Mouse (Mus musculus) myocyte (in vitro differentiated cells): ENCODE data around the gene Foxn4. TPM values are rescaled to one million over a fixed set of nuclear protein-coding genes. Genes with fewer than 3 reads are reported as not detected.
A peak's percentile ranks its signal among the peaks of the same experiment; 100 is the strongest.

Source experiments
- H3K27me3 ChIP-seq: one replicate; pipeline ENCODE4 v1.6.1; 2011; ENCODE audit not compliant: control insufficient read depth, insufficient read depth, insufficient read length
- H3K36me3 ChIP-seq: one replicate; pipeline ENCODE4 v1.6.1; 2011; ENCODE audit not compliant: control insufficient read depth, insufficient read depth
- H3K4me2 ChIP-seq: one replicate; pipeline ENCODE4 v1.6.1; 2011; ENCODE audit warnings: low read depth, control low read depth
- H3K4me3 ChIP-seq: one replicate; pipeline ENCODE4 v1.5.1; 2011; ENCODE audit warnings: mild to moderate bottlenecking, control low read depth, moderate library complexity
- H3K79me2 ChIP-seq: one replicate; pipeline ENCODE4 v1.6.1; 2011; ENCODE audit not compliant: control insufficient read depth, insufficient read depth
- H3ac ChIP-seq: one replicate; pipeline ENCODE4 v1.6.1; 2011; ENCODE audit not compliant: control insufficient read depth, insufficient read length
- CEBPB ChIP-seq: IDR thresholded peaks from 2 replicates; pipeline ENCODE4 v1.6.1; 2011; ENCODE audit warnings: mild to moderate bottlenecking, moderate library complexity; ENCODE audit not compliant: poor library complexity, insufficient read depth, severe bottlenecking
- E2F4 ChIP-seq: IDR thresholded peaks from one replicate; pipeline ENCODE4 v1.6.1; 2011; ENCODE audit warnings: mild to moderate bottlenecking, control low read depth, moderate library complexity; ENCODE audit not compliant: insufficient read depth
- MAX ChIP-seq: IDR thresholded peaks from one replicate; pipeline ENCODE4 v1.6.1; 2011; ENCODE audit warnings: low read depth, mild to moderate bottlenecking, control low read depth
- MYOD1 ChIP-seq, 3 experiments: IDR thresholded peaks; one replicate each; pipeline ENCODE4 v1.6.1; 2011; ENCODE audit warnings: control low read depth in 2 of 3, low read depth in 2 of 3, mild to moderate bottlenecking in 2 of 3, moderate library complexity in 1 of 3; ENCODE audit not compliant: insufficient read length in 2 of 3, control insufficient read depth in 1 of 3
- MYOG ChIP-seq, 3 experiments: IDR thresholded peaks; one replicate each; pipeline ENCODE4 v1.6.1; 2011; ENCODE audit warnings: control low read depth in 2 of 3, low read depth in 2 of 3, mild to moderate bottlenecking in 2 of 3; ENCODE audit not compliant: insufficient read length in 2 of 3, control insufficient read depth in 1 of 3, insufficient read depth in 1 of 3
- POLR2A ChIP-seq: IDR thresholded peaks from one replicate; pipeline ENCODE4 v1.6.1; 2011; ENCODE audit warnings: low read depth, mild to moderate bottlenecking, control low read depth, moderate library complexity; ENCODE audit not compliant: insufficient read length
- POLR2AphosphoS2 ChIP-seq: IDR thresholded peaks from one replicate; pipeline ENCODE4 v1.6.1; 2011; ENCODE audit warnings: low read depth, control low read depth; ENCODE audit not compliant: insufficient read length
- REST ChIP-seq: IDR thresholded peaks from one replicate; pipeline ENCODE4 v1.6.1; 2011; ENCODE audit warnings: mild to moderate bottlenecking, control low read depth, moderate library complexity; ENCODE audit not compliant: insufficient read depth, insufficient read length
- SRF ChIP-seq: IDR thresholded peaks from one replicate; pipeline ENCODE4 v1.6.1; 2011; ENCODE audit warnings: low read depth; ENCODE audit not compliant: control insufficient read depth, insufficient read length
- TCF12 ChIP-seq: IDR thresholded peaks from one replicate; pipeline ENCODE4 v1.6.1; 2011; ENCODE audit warnings: mild to moderate bottlenecking, control low read depth; ENCODE audit not compliant: poor library complexity, insufficient read depth, severe bottlenecking
- TCF3 ChIP-seq: IDR thresholded peaks from one replicate; pipeline ENCODE4 v1.6.1; 2011; ENCODE audit warnings: low read depth, control low read depth; ENCODE audit not compliant: insufficient read length
- USF1 ChIP-seq: IDR thresholded peaks from one replicate; pipeline ENCODE4 v1.6.1; 2011; ENCODE audit warnings: low read depth, mild to moderate bottlenecking, control low read depth, moderate library complexity
- polyA plus RNA-seq: library from polyadenylated mRNA; unstranded; fragments of >200 nt; fragmentation: generic; extraction: Trizol; gene quantifications from one replicate; pipeline ENCODE4 v1.2.1, GENCODE M21; 2012; ENCODE audit warnings: missing spikeins

Foxn4 gene
- polyA plus RNA-seq = 0.01 TPM

- Histone ChIP-seq H3K27me3 (peaks cover 60% of the 10 kb centered on the region), H3K4me3 (no peak within 1 kb of the TSS), H3K36me3 (no peaks in the 10 kb centered on the region), H3K4me2 (no peak within 1 kb of the TSS), H3K79me2 (no peaks in the 10 kb centered on the region), H3ac (no peak within 1 kb of the TSS)
- TF ChIP-seq E2F4 = peak; percentile 83
- TF ChIP-seq TCF12 = no peak
- no peak for TF ChIP-seq MAX
- TF ChIP-seq POLR2AphosphoS2 = no peak
- TF ChIP-seq REST = no peak
Measured at GRCm38 (mm10) chr5:114273693-114274402, at the start of gene Foxn4. TSS of gene Foxn4 (minus strand) at chr5:114273807.

DNA sequence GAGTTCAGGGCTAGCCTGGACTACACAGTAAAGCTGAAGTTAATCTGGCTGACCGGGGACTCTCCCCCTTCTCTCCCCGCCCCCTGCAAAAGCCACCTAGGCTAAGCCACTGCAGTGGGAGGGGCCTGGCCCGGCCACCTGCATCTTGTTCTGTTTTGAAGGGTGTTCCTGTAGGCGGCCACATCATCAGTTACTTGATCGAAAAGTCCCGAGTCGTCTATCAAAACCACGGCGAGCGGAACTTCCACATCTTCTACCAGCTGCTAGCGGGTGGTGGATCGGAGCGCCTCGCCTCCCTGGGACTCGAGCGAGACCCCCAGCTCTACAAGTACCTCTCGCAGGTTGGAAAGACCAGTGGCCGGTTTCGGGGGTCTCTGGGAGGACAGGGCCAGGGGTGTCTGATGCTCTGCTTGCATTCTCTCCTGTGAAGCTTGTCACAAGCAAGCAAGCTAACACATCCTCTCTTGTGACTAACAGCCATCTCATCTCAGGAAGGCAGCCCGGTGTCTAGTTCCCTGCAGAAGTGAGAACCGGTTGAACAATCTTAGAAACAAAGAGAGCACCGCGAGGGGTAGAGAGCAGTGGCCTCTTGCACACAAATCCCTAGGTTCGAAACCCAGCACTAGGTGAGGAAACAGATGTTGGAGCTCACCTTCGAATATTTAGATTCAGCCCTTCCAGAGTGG lies 49.6 kb upstream of the Foxn4 start:
- Histone ChIP-seq H3ac (no peak overlapping the region), H3K79me2 (no peaks in the 10 kb centered on the region), H3K4me3 (no peak overlapping the region), H3K27me3 (peaks cover 63% of the 10 kb centered on the region), H3K4me2 (no peak overlapping the region), H3K36me3 (no peaks in the 10 kb centered on the region)
- no peak for TF ChIP-seq TCF12
- TF ChIP-seq REST = no peak
- TF ChIP-seq MAX = no peak
- TF ChIP-seq TCF3 = no peak
- TF ChIP-seq USF1 = no peak

DNA sequence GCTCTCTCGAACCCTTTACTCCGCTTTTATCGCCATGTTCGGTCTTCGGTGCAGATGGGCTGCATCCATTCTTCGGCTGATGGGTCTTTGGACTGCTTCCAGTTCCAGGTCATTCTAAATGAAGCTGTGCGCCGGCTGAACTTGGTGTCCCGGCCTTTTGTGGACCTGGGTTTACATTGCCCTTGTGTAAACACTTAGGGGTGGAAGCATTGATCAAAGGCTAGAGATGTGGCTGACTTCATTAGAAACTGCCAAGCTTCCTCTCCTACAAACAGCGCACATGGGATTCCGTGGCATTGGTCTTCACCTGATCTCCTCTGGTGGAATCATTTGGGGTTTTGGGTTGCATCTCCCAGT lies 36.1 kb upstream of the Foxn4 start:
- Histone ChIP-seq H3K4me2 (no peak overlapping the region), H3ac (no peak overlapping the region)
- TF ChIP-seq CEBPB (no peak), E2F4 (no peak), MAX (no peak), TCF3 (no peak), POLR2AphosphoS2 (no peak), REST (no peak), USF1 (no peak)

GRCm38 (mm10) chr5:114308765-114309679 lies 35.4 kb upstream of the Foxn4 start:
- Histone ChIP-seq H3K79me2 (no peaks in the 10 kb centered on the region), H3K4me2 (no peak overlapping the region), H3K4me3 (no peak overlapping the region), H3K27me3 (peaks cover 30% of the 10 kb centered on the region), H3ac (no peak overlapping the region), H3K36me3 (no peaks in the 10 kb centered on the region)
- no peak for TF ChIP-seq E2F4
- no peak for TF ChIP-seq TCF12
- no peak for TF ChIP-seq POLR2AphosphoS2
- TF ChIP-seq MAX = no peak
- TF ChIP-seq USF1 = no peak
- no peak for TF ChIP-seq CEBPB
- no peak for TF ChIP-seq REST
- no peak for TF ChIP-seq MYOG (IDR thresholded peaks at IDR 0.05; ENCODE audit: control insufficient read depth in 1 of 3, insufficient read depth in 1 of 3, insufficient read length in 2 of 3, low read depth in 2 of 3)
- no peak for TF ChIP-seq SRF
- no peak for TF ChIP-seq MYOD1 (IDR thresholded peaks at IDR 0.05; ENCODE audit: control insufficient read depth in 1 of 3, insufficient read length in 2 of 3, low read depth in 2 of 3)
- no peak for TF ChIP-seq TCF3
- TF ChIP-seq POLR2A = no peak

More for the DNA sequence above, 36.1 kb upstream of the Foxn4 start:
- Histone ChIP-seq H3K27me3 (peaks cover 28% of the 10 kb centered on the region), H3K4me3 (no peak overlapping the region), H3K36me3 (no peaks in the 10 kb centered on the region), H3K79me2 (no peaks in the 10 kb centered on the region)

DNA sequence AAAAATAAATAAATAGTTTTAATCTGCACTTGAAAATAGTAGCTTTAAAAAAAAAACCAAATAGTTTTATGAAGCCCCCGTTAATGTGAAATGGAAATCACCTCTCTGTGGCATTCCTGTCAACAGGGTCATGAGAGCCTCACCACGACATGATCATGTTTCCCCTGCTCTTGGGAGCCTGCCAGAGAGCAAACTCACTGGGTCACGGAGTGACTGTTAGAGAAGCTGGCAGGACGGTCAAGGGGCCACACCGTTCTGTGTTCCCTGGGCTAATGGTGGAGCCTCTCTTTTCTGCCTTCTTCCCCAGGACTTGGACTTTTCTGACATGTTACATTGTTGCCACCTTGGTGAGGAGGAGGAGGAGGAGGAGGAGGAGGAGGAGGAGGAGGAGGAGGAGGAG lies 32.9 kb upstream of the Foxn4 start:
- TF ChIP-seq SRF (no peak), TCF12 (no peak), POLR2AphosphoS2 (no peak), MYOD1 (IDR thresholded peaks at IDR 0.05; ENCODE audit: control insufficient read depth in 1 of 3, insufficient read length in 2 of 3, low read depth in 2 of 3) (no peak), CEBPB (no peak), USF1 (no peak), E2F4 (no peak), TCF3 (no peak), REST (no peak), MAX (no peak), POLR2A (no peak)
- Histone ChIP-seq H3ac (no peak overlapping the region), H3K79me2 (no peaks in the 10 kb centered on the region), H3K27me3 (peaks cover 52% of the 10 kb centered on the region), H3K4me3 (no peak overlapping the region), H3K4me2 (no peak overlapping the region), H3K36me3 (no peaks in the 10 kb centered on the region)
